Mouse (Mus musculus) heart, postnatal 0 days (tissue): ENCODE measurements around the gene Ly6g6d.
"Not testable (repeated sequence)": the region's sequence is repeated elsewhere in the genome, so short reads cannot be mapped to it uniquely, and the experiment has no call there.

ENCODE experiments used
- CTCF ChIP-seq: IDR thresholded peaks from 2 replicates; pipeline ENCODE4 v1.5.1; 2016; ENCODE audit warnings: antibody characterized with exemption, control low read depth, low read depth
- EP300 ChIP-seq: IDR thresholded peaks from 2 replicates; pipeline ENCODE4 v1.6.1; 2016; ENCODE audit warnings: antibody characterized with exemption, low read depth

DNA sequence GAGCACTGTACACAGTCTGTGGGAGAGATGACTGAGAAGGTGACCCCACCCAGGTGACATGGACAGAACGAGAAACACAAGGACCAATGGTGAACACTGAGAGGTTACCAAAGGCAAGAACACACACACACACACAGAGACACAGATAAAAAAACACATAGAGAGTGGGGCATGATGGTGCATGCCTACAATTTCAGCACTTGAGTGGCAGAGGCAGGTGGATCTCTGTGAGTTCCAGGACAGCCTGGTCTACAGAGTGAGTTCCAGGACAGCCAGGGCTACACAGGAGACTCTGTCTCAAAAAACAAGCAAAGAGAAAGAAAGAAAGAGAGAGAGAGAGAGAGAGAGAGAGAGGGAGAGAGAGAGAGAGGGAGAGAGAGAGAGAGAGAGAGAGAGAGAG, 44.2 kb downstream of the Ly6g6d start:
- not testable (repeated sequence) for TF ChIP-seq CTCF, EP300
